Mouse (Mus musculus): Measurements from ENCODE around the gene Tmbim1.
"Not testable (repeated sequence)": the region's sequence is repeated elsewhere in the genome, so short reads cannot be mapped to it uniquely, and the experiment has no call there.

The Tmbim1 gene

GRCm38 (mm10) chr1:74326916-74327315, 21.5 kb upstream of the Tmbim1 start:
- DNase-seq = not testable (repeated sequence)

- DNase-seq = no peak
Measured at GRCm38 (mm10) chr1:74321396-74321795, 16.0 kb upstream of the Tmbim1 start.

GRCm38 (mm10) chr1:74318711-74319110, 13.3 kb upstream of the Tmbim1 start:
- DNase-seq = no peak

GRCm38 (mm10) chr1:74316114-74316827, 10.8 kb upstream of the Tmbim1 start:
- no peak for DNase-seq

- DNase-seq = no peak
Measured at GRCm38 (mm10) chr1:74314796-74315195, 9.4 kb upstream of the Tmbim1 start.

DNA sequence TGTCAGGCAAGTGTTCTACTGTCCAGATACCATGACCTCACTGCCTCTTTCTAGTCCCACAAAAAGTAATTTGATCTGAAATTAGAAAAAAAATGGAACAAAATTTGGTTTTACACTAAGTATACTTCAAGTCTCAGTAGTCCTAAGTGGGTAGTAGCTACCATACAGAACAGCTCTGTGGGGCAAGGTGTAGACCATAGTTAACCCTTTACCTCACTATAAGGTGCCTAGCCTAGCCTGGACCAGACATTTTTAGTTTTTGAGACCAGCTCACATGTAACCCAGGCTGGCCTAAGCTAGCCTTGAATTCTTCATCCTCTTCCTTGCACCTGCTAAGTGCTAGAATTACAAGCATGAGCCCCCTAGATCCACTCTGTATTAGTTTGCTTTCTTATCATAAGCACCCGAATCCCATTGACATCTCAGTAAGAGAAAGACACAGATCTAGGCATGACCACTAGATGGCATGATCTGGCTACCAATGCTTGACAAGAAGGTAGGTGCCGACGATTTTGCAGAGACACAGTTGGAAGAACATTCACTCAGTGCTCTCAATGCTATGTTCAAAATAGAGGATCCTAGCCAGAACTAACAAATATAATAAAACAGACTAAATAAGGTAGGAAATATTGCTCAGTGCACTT, 7.7 kb upstream of the Tmbim1 start:
- DNase-seq = peak; percentile 72

DNA sequence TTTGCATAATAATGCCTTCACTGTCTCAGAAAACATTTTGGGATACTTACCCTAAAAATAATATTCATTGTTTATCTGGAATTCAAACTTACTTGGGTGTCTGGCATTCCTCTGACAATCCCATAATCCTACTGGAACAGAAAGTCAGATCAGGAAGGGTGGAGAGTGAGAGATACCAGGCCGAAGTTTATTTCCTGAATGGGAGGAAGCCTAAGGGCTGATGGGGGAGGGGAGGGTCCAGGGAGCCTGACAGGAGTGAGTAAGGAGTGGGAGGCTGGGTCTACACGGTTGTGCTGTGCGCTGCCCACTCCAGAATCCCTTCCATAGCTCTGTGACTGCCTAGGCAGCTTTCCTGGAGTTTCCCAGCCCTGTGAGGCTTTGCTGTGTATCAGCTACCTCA, 4.3 kb upstream of the Tmbim1 start:
- no peak for DNase-seq

DNA sequence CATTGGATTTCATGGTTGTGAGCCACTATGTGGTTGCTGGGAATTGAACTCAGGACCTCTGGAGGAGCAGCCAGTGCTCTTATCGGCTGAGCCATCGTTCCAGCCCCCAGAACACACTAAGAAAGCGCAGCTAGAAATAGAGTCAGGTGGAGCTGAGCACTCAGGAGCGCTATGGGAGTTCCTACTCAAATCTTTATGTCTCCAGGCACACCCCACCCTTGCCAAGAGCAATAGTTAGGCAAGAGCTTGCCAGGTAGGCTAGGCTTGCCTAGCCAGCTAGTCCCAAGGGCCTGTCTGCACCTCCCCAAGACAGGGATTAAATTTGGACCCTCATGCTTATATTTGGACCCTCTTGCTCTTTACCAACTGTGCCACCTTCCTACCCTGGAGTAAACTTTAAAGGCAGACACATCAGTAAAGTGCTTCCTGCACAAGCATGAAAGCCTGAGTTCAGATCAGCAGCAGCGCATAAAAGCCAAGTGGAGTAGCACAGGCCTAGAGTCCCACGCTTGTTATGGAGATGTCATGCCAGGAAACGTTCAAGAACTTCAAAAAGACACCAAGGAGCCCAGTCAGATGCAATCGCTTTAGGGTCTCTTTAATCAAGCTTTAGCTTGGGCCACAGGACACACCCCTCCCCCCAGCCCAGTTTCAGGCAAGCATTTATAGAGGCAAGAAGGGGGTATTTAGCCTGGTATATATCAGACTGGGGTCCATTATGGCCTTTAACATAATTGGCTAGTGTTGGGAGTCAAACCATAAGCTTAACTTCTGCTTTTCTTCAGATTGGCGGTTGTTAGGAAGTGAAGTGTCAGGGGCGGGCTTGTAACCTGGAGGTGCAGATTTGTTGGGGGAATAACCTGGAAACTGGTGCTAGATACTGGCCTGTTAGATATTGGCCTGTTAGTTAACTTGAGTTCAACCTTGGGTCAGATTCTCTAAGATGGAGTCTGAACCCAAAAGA, 2.9 kb upstream of the Tmbim1 start:
- no peak for DNase-seq

DNA sequence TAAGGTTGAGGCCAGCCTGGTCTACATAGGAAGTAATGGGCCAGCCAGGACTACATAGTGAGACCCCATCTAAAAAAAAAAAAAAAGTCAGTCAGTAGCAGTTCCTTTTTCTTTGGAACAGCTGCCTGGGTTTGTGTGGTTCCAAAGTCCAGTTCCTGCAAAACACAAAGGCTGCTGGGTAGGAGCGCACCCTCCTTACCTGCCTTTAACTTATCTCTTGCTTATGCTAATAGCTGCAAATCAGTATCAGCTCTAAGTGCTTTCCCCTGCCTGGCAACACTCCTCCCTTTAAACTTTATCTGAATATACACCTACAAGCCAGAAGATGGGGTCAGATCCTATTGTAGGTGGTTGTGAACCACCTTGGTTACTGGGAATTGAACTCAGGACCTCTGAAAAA, 1.7 kb upstream of the Tmbim1 start:
- no peak for DNase-seq

DNA sequence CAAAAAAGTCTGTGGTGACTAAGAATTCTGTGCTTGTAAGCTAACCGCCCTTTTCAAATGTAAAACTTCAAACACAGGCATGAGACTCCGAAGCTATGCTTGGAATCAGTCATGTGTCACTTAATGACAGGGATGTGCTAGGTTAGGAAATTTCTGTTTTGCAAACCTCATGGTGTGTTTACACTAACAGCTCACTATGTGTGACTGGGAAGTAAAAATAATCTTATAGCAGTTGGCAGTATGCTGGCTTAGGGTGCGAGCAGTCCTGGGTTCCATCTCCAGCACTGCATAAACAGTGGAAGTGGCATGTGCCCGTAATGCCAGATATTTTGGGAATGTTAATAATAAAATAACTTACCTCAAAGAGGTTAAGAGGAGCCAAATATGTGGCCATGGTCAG, 476 bp downstream of the Tmbim1 start:
- no peak for DNase-seq

DNA sequence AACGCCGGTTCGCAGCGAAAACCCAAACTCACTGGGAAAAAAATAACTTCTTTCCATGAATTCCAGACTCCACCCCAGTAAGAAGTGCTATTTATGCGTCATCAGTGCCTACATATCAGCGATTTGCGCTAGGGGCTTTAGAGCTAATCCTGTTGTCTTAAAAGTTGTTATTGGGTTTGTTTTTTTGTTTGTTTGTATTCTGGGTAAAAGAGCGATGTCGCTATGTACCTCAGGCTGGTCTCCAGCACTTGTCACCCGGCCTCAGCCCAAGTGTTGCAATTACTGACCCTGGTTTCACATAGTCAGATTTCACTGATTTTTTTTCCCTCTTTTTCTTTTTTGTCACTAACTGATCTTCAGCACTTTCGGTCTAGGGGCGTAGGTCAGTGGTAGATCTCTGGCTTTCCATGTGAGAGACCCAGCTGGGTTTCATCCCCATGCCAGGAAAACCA, 1.1 kb downstream of the Tmbim1 start:
- DNase-seq = no peak

DNA sequence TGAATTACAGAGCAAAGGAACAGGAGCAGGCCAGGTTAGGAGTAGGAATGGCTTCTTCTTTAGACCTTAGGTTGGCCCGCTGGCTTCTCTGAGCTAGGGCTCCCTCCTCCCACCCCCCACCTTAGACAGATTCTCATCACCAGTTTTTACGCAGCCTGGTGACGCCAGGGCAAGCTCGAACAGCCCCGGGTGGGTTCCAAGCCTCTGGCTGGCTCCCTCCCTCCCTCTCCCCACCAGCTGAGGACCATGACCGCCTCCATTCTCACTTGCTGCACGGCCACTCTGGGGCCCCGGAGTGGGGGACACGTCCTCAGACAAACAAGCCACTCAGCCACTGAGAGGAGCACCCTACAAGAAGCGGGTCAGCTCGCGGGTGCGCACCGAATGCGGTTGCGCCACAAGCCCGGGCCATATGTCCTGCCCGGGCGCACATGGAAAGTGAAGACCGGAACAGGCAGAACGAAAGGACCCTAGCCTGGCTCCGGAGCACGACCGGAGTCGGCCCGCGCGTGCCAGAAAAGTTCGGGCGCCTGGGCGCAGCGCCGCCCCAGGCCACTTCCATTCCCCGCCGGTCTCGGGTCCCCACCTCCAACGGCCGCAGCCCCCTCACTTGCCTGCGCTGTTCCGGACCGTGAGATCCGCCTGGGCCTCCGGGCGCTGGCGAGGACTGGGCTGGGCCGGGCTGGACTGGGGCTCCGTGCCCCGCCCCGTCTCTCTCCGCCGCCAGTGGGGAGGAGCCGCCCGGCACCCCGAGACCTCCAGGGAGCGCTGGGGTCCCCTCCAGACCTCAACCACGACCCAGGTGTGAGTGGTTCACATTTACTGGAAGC, 1.7 kb downstream of the Tmbim1 start:
- DNase-seq = peak; percentile 62

DNA sequence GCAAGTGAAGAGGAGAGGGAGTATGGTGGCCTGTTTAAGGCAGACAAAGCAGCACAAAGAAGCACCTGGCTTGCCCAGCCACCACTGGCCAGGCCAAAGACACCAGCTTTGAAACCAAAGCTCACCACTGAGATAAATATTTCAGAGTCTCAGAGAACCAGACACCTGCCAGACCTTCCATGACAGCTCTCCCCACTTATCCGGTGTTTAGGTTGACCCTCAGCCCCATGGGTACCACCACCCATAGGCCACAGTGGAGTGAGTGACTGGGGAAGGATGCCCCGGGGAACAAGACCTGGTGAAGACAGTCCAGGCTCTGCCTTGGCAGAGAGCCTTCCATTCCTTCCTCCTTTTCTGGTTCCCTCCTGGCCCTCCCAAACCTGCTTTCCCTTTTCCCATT, 2.6 kb downstream of the Tmbim1 start:
- no peak for DNase-seq

DNA sequence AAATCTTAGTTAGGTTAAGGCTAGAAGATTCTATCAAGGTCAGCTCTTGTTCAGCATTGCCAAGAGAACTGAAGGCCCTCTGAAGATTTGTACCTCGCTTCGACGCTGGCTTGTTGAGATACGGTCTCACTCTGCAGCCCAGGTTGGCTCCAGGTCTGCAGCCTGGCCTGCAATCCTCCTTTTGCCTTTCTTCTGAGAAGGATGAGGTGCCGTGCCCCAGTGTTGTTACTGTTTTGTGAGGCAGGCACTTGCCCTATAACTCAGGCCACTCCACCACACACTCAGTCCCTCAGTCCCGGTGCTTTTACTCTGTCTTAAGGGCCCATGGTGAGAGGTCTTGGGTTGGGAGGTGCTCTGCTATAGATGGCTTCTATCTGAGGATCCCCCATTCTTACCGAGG, 3.2 kb downstream of the Tmbim1 start:
- DNase-seq = peak; percentile 8

DNA sequence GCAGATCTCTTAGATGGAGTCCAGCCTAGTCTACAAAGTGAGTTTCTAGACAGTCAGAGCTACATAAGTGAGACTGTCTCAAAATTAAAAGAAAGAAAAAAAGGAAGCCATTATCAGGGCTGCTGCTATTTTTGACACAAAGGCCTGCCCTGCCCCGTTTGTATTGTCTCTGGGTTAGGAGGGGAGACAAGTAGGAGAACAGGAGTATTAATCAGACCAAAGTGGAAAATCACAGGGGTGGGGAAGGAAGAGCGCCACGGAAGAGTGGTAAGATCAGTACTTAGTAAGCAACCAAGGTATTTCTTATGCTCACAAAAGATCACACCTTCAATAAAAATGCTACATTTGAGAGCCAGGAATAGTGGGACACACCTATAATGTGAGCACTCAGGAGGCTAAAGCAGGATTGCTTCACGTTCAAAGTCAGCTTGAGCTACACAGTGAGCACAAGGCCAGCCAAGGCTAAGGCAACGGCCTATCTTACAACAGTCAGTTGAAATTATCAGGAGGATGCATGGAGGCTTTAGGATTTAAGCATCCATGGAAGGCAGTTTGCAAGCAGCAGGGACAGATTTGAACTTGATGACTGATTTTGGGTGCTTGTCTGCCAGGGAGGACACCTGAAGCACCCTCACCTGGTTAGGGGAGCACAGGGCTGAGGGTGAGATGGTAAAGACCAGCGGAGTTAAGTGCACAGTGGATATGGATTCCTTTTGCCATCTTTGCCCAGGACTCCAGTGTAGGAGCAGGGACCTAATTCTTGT, 4.9 kb downstream of the Tmbim1 start:
- no peak for DNase-seq

DNA sequence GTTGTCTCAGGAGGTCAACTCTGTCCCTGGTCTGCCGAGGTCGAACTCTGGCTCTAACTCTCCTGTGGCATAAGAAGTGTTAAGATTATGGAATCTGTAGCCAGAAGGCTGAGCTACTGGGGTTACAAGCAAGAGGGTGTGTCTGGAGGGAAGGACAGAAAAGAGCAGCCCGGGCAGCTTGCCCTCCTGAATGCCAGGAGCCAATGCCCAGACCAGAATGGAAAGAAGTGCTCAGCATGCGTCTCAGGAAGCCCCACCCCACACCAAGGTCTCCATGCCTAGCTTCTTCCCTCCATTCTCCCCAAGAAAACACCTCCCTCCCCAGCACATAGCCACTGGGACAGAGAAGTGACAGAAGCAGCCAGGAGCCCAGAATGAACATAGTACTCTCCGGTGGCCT, 6.4 kb downstream of the Tmbim1 start:
- DNase-seq = no peak

DNA sequence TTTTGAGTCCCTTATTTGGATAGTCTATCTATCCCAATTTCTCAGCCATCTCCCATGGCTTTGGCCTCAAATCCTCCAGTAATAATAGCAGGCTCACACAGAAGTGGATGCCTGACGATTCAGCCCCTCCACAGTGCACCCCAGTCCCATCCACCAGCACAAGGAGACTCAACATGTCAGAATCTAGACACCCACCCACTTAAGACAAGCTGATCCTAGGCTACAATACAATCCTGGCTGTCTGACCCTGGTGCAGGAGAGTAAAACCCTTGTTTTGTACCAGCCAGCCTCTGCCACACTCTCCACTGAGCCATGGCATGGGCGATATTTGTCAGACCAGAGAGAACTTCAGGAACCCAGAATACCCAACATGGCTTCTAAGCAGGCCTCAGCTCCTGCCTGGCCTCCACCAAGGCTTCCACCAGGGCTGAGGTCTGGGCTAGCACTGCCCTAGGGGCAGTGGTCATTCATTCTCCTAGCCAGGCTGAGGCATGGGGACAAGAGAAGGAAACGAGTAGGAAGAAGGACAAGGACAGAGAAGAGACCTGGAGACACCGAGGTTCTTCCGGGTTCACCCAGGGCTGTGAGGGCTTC, 7.2 kb downstream of the Tmbim1 start:
- DNase-seq = no peak

- no peak for DNase-seq
Measured at GRCm38 (mm10) chr1:74297269-74297668, 8.2 kb downstream of the Tmbim1 start.

DNA sequence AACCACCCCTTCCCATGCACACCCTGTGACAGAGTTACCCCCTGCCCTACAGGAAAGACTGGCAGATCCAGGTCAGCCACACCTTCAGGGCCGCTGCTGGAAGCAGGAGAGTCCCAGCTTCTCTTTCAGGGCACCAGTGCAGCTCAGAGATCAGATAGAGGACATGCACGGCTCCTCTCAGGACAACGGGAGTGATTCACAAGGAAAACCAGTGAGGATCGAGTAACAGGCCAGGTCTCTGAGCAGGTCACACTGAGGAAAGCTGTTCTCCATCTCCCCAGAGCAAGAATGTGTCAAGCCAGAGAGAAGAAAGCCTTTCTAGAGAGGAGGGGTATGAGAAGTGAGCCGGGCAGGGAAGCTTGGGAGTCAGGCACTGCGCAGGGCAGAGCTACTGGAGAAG, 8.9 kb downstream of the Tmbim1 start:
- no peak for DNase-seq

DNA sequence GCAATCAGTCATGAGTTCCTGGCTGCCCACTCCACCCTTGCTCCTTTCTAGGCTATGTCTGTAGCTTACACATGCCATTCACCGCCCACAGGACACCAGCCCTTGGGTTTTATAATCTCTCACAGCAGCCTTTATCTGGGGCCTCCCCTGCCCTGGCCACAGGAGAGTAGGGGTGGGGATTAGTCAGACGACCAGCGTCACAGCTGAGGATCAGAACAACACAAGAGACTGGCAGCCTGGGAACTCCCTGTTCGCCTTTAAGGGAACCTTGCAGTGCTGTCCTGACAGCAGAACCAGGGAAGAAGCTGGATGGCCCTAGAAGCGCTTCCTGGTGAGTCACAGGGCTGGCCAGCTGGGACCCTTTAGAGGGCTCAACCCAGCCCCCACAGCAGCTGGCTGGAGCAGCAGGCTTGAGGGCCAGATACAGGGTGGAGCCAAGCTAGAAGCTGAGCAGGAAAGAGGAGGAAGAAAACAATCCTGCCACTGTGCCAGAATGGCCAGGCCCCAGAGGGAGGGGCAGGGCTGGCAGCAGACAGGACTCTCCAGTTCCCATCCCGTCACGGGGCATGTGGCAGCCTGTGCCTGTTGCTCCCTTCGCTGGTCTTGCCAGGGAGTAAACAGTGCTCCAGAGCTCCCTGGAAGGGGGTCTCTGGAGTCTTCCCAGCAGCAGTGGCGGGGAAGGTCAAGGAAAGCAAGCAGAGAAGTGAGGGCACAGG, 9.8 kb downstream of the Tmbim1 start:
- peak; percentile 81 for DNase-seq
